Mouse (Mus musculus): ENCODE data around the gene H2afj. TPM values are rescaled to one million over a fixed set of nuclear protein-coding genes. Genes with fewer than 3 reads are reported as not detected.

The H2afj gene
- polyA plus RNA-seq, 1 experiment from 2014 or later: 445 TPM

DNA sequence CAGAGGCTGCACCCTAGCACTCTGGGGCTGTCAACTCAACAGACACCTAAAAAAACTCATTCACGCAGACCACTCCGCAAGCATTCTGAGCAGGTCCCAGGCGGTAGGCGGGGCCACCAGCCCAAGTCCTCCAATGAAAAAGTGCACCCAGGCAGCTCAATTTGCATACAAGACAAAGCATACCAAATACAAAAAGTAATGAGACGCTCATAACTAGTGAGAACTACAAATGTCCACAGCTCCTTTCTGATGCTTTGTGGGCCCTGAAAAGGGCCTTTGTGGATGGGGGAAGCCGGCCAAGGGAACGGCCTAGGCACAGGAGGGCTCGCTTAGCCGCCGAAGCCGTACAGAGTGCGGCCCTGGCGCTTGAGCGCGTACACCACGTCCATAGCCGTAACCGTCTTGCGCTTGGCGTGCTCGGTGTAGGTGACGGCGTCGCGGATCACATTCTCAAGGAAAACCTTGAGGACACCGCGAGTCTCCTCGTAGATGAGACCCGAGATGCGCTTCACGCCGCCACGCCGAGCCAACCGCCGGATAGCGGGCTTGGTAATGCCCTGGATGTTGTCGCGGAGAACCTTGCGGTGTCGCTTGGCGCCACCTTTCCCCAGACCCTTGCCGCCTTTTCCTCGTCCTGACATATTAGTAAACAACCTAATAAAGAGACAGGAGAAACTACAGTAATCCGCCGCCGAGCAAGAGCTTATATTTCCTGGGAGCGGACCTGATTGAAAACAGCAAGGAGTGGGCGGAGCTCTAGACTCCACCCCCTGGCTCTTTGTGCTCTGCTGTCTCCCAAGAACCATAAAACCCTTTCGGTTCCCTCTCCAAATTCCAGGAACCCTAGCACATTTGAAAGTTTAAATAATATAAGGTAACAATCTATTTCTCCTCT is 4.1 kb upstream of the H2afj start, which contains the start of gene Hist4h4:
Hist4h4 (minus strand) TSS at position 677 of the 895 bp plus-strand sequence.
- WGBS: under 1% methylated on average over 50 of the region's 50 CpGs
- ATAC-seq (ENCODE audit: low FRiP score, low TSS enrichment) (peak; percentile 41), DNase-seq (ENCODE audit: low spot score) (peak; percentile 90)
- H3K27ac ChIP-seq (replicated peaks): peak within 1 kb of the TSS; percentile 100
- H3K4me2 ChIP-seq (replicated peaks; ENCODE audit: low read depth): peak within 1 kb of the TSS; percentile 96
- no peaks in the 10 kb centered on the region for H3K4me1 ChIP-seq (replicated peaks; ENCODE audit: control insufficient read depth, insufficient read depth)
- H3K4me3 ChIP-seq (ENCODE audit: low read depth, low read length): peak within 1 kb of the TSS; percentile 80
- no peaks in the 10 kb centered on the region for H3K9me3 ChIP-seq (ENCODE audit: control insufficient read depth, low read length)
- TF ChIP-seq EP300 (optimal IDR thresholded peaks at IDR 0.05) (peak; percentile 83), CTCF (IDR thresholded peaks at IDR 0.05; ENCODE audit: low read depth) (no peak)
- H3K9ac ChIP-seq (ENCODE audit: low read length): peak within 1 kb of the TSS; percentile 94
- H3K27me3 ChIP-seq (ENCODE audit: control insufficient read depth, insufficient read depth, low read length): no peaks in the 10 kb centered on the region
- H3K36me3 ChIP-seq (ENCODE audit: control insufficient read depth, insufficient read depth, low read length): no peaks in the 10 kb centered on the region

DNA sequence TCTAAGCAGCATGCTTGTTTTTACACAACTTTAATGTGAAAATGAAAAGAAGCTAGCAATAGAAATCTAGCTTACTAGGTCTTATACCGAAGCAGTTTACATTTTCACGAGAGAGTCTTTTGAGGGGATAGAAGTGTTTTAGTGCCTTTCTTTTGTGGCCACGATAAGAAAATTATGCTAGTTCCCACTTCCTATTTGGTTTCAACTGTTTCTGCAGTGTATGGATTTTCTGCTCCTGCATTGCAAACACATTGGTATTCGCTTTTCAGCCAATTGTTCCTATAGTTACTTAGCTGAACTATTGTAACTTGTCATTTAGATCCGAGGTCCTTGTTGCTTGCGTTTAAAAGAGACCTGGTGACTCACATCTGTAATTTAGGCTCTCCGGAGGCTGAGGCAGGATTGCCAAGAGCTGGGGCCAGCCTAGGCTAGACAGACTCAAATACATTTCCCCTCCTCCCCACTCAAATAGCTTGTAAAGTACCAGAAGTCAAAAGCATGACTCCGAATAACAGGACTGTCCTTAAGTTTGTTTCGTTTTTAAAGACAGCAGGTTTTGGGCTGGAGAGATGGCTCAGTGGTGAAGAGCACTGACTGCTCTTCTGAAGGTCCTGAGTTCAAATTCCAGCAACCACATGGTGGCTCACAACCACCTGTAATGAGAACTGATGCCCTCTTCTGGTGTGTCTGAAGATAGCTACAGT is 3.2 kb upstream of the H2afj start:
- DNase-seq (ENCODE audit: low spot score) (no peak), ATAC-seq (ENCODE audit: low FRiP score, low TSS enrichment) (no peak)
- H3K4me3 ChIP-seq (ENCODE audit: low read depth, low read length): peak overlapping the region; percentile 80
- no peak overlapping the region; the same call in 1 of the 2 replicates for H3K9ac ChIP-seq (ENCODE audit: low read length)
- H3K4me1 ChIP-seq (replicated peaks; ENCODE audit: control insufficient read depth, insufficient read depth): no peaks in the 10 kb centered on the region
- no peaks in the 10 kb centered on the region for H3K36me3 ChIP-seq (ENCODE audit: control insufficient read depth, insufficient read depth, low read length)
- TF ChIP-seq EP300 (optimal IDR thresholded peaks at IDR 0.05) (no peak), CTCF (IDR thresholded peaks at IDR 0.05; ENCODE audit: low read depth) (no peak)
- 19% methylated on average over 9 of the region's 9 CpGs for WGBS
- H3K27me3 ChIP-seq (ENCODE audit: control insufficient read depth, insufficient read depth, low read length): no peaks in the 10 kb centered on the region
- H3K27ac ChIP-seq (replicated peaks): peak overlapping the region; percentile 100
- H3K4me2 ChIP-seq (replicated peaks; ENCODE audit: low read depth): peak overlapping the region; percentile 96
- no peaks in the 10 kb centered on the region for H3K9me3 ChIP-seq (ENCODE audit: control insufficient read depth, low read length)

DNA sequence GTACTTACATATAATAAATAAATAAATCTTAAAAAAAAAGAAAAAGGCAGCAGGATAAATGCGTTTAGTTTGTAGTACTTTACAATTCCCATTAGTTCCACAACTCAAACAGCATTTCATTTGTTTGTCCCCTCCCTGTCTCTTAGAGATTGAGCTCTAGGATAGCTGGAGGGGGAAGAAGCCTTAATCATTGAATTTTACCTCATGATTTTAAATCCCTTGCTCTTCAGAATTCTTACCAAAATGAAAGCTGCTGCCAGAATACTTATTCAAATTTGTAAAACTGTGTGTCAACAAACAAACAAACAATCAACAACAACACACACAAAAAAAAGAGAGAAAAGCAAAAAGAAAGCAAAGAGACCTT is 2.7 kb upstream of the H2afj start:
- Histone ChIP-seq H3K9me3 (ENCODE audit: control insufficient read depth, low read length) (no peaks in the 10 kb centered on the region), H3K4me1 (replicated peaks; ENCODE audit: control insufficient read depth, insufficient read depth) (no peaks in the 10 kb centered on the region), H3K4me3 (ENCODE audit: low read depth, low read length) (no peak overlapping the region), H3K4me2 (replicated peaks; ENCODE audit: low read depth) (no peak overlapping the region), H3K9ac (ENCODE audit: low read length) (no peak overlapping the region), H3K27ac (replicated peaks) (no peak overlapping the region; the same call in 1 of the 2 replicates), H3K36me3 (ENCODE audit: control insufficient read depth, insufficient read depth, low read length) (no peaks in the 10 kb centered on the region), H3K27me3 (ENCODE audit: control insufficient read depth, insufficient read depth, low read length) (no peaks in the 10 kb centered on the region)
- 65% methylated on average over 1 of the region's 1 CpGs for WGBS
- TF ChIP-seq CTCF (IDR thresholded peaks at IDR 0.05; ENCODE audit: low read depth) (no peak), EP300 (optimal IDR thresholded peaks at IDR 0.05) (no peak)
- no peak for DNase-seq (ENCODE audit: low spot score)
- ATAC-seq (ENCODE audit: low FRiP score, low TSS enrichment): no peak

DNA sequence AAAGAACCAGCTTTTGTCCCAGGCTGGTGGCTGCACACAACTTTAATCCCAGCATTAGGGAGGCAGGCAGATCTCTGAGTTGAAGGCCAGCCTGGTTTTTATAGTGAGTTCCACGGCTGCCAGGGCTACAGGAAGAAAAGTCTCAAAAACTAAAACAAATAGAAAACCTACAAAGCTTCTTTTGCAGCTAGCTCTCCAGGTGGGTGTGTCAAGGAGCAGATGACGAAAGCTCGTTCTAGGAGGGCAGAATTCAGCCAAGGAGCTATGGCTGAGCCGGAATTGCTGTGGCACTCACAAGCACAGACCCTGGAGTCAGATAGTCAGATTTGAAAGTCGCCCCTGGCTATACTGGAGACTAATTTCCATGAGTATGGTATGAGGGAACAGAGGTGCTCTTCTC is 1.2 kb upstream of the H2afj start:
- Histone ChIP-seq H3K4me3 (ENCODE audit: low read depth, low read length) (no peak overlapping the region), H3K9ac (ENCODE audit: low read length) (no peak overlapping the region; the same call in 1 of the 2 replicates), H3K9me3 (ENCODE audit: control insufficient read depth, low read length) (no peaks in the 10 kb centered on the region), H3K36me3 (ENCODE audit: control insufficient read depth, insufficient read depth, low read length) (no peaks in the 10 kb centered on the region), H3K27ac (replicated peaks) (peak overlapping the region; percentile 89), H3K4me1 (replicated peaks; ENCODE audit: control insufficient read depth, insufficient read depth) (no peaks in the 10 kb centered on the region; the same call in 1 of the 2 replicates), H3K4me2 (replicated peaks; ENCODE audit: low read depth) (peak overlapping the region; percentile 57; the same call in 1 of the 2 replicates), H3K27me3 (ENCODE audit: control insufficient read depth, insufficient read depth, low read length) (no peaks in the 10 kb centered on the region)
- no peak for TF ChIP-seq EP300 (optimal IDR thresholded peaks at IDR 0.05)
- no peak for TF ChIP-seq CTCF (IDR thresholded peaks at IDR 0.05; ENCODE audit: low read depth)
- DNase-seq (ENCODE audit: low spot score): peak; percentile 60
- 59% methylated on average over 5 of the region's 5 CpGs for WGBS
- ATAC-seq (ENCODE audit: low FRiP score, low TSS enrichment): no peak

GRCm38 (mm10) chr6:136807395-136808013 is 540 bp upstream of the H2afj start:
- peak overlapping the region; percentile 76 for H3K4me3 ChIP-seq (ENCODE audit: low read depth, low read length)
- peak overlapping the region; percentile 57 for H3K4me2 ChIP-seq (replicated peaks; ENCODE audit: low read depth)

More at GRCm38 (mm10) chr6:136807395-136808013, 540 bp upstream of the H2afj start:
- H3K9me3 ChIP-seq (ENCODE audit: control insufficient read depth, low read length): no peaks in the 10 kb centered on the region
- H3K27ac ChIP-seq (replicated peaks): peak overlapping the region; percentile 89
- H3K36me3 ChIP-seq (ENCODE audit: control insufficient read depth, insufficient read depth, low read length): no peaks in the 10 kb centered on the region
- no peaks in the 10 kb centered on the region for H3K27me3 ChIP-seq (ENCODE audit: control insufficient read depth, insufficient read depth, low read length)
- peak; percentile 53 for DNase-seq (ENCODE audit: low spot score)
- TF ChIP-seq CTCF (IDR thresholded peaks at IDR 0.05; ENCODE audit: low read depth) (no peak), EP300 (optimal IDR thresholded peaks at IDR 0.05) (no peak)
- WGBS: 23% methylated on average over 18 of the region's 18 CpGs
- H3K9ac ChIP-seq (ENCODE audit: low read length): peak overlapping the region; percentile 50
- no peaks in the 10 kb centered on the region; the same call in 1 of the 2 replicates for H3K4me1 ChIP-seq (replicated peaks; ENCODE audit: control insufficient read depth, insufficient read depth)
- ATAC-seq (ENCODE audit: low FRiP score, low TSS enrichment): peak; percentile 22; the same call in 1 of the 2 replicates
